Mouse (Mus musculus): ENCODE results near the gene Armc12.

The Armc12 gene

GRCm38 (mm10) chr17:28530506-28530905 is at the start of gene Armc12:
Armc12 (plus strand) TSS chr17:28530806.
- no peak for DNase-seq (ENCODE audit: low read depth)

- peak; percentile 66 for DNase-seq (ENCODE audit: low read depth)
These were observed 45.7 kb upstream of the Armc12 start for GRCm38 (mm10) chr17:28484704-28485445.

- peak; percentile 72 for DNase-seq (ENCODE audit: low read depth)
These were observed 45.1 kb upstream of the Armc12 start for GRCm38 (mm10) chr17:28485446-28485948.

GRCm38 (mm10) chr17:28485977-28486400 is 44.6 kb upstream of the Armc12 start:
- DNase-seq (ENCODE audit: low read depth) = peak; percentile 93

GRCm38 (mm10) chr17:28486720-28487119 is 43.9 kb upstream of the Armc12 start:
- DNase-seq (ENCODE audit: low read depth) = no peak

GRCm38 (mm10) chr17:28487584-28488257 is 42.9 kb upstream of the Armc12 start:
- DNase-seq (ENCODE audit: low read depth) = no peak

- DNase-seq (ENCODE audit: low read depth) = peak; percentile 56
These were observed 42.2 kb upstream of the Armc12 start for GRCm38 (mm10) chr17:28488258-28489013.

GRCm38 (mm10) chr17:28491035-28491770 is 39.4 kb upstream of the Armc12 start:
- no peak for DNase-seq (ENCODE audit: low read depth)

GRCm38 (mm10) chr17:28495832-28496231 is 34.8 kb upstream of the Armc12 start:
- no peak for DNase-seq (ENCODE audit: low read depth)

- DNase-seq (ENCODE audit: low read depth) = no peak
These were observed 31.4 kb upstream of the Armc12 start for GRCm38 (mm10) chr17:28499190-28499589.

- DNase-seq (ENCODE audit: low read depth) = peak; percentile 2
These were observed 30.1 kb upstream of the Armc12 start for GRCm38 (mm10) chr17:28500465-28500864.

- DNase-seq (ENCODE audit: low read depth) = no peak
These were observed 28.3 kb upstream of the Armc12 start for GRCm38 (mm10) chr17:28502196-28502821.

GRCm38 (mm10) chr17:28504182-28504581 is 26.4 kb upstream of the Armc12 start:
- DNase-seq (ENCODE audit: low read depth) = no peak

- peak; percentile 15 for DNase-seq (ENCODE audit: low read depth)
These were observed 25.0 kb upstream of the Armc12 start for GRCm38 (mm10) chr17:28505591-28505990.

GRCm38 (mm10) chr17:28506895-28507294 is 23.7 kb upstream of the Armc12 start:
- no peak for DNase-seq (ENCODE audit: low read depth)

- no peak for DNase-seq (ENCODE audit: low read depth)
These were observed 23.1 kb upstream of the Armc12 start for GRCm38 (mm10) chr17:28507496-28507895.

GRCm38 (mm10) chr17:28510445-28511342 is 19.9 kb upstream of the Armc12 start:
- no peak for DNase-seq (ENCODE audit: low read depth)

- DNase-seq (ENCODE audit: low read depth) = no peak
These were observed 18.7 kb upstream of the Armc12 start for GRCm38 (mm10) chr17:28511616-28512541.

- DNase-seq (ENCODE audit: low read depth) = no peak
These were observed 17.9 kb upstream of the Armc12 start for GRCm38 (mm10) chr17:28512696-28513095.
